Mouse (Mus musculus) lung, embryonic 14.5 days (tissue): ENCODE results near the gene 1700024G13Rik. TPM values are rescaled to one million over a fixed set of nuclear protein-coding genes. Genes with fewer than 3 reads are reported as not detected.
"Not testable (repeated sequence)": the region's sequence is repeated elsewhere in the genome, so short reads cannot be mapped to it uniquely, and the experiment has no call there.

Experiments
- ATAC-seq: fragments of 200-750 bp; cut with Nextera tagmentation; 2 replicates; pipeline ENCODE4 v1.8.0; 2017; ENCODE audit warnings: mild to moderate bottlenecking, moderate TSS enrichment, moderate library complexity; ENCODE audit not compliant: insufficient read depth
- DNase-seq: peaks from one replicate; pipeline ENCODE4 v3.0.0-alpha.2; 2015
- H3K27ac ChIP-seq: fragments of 300-500 bp; sonication (generic); 2 replicates; pipeline ENCODE4 v1.5.1; 2014; ENCODE audit warnings: low read depth, mild to moderate bottlenecking, moderate library complexity
- H3K27me3 ChIP-seq: fragments of 300-500 bp; sonication (generic); 2 replicates; pipeline ENCODE4 v1.6.1; 2014; ENCODE audit warnings: low read length, control low read depth; ENCODE audit not compliant: insufficient read depth
- H3K36me3 ChIP-seq: fragments of 300-500 bp; sonication (generic); 2 replicates; pipeline ENCODE4 v1.6.1; 2014; ENCODE audit warnings: control low read depth; ENCODE audit not compliant: insufficient read depth
- H3K4me1 ChIP-seq: fragments of 300-500 bp; sonication (generic); 2 replicates; pipeline ENCODE4 v1.6.1; 2014; ENCODE audit warnings: antibody characterized with exemption, control low read depth; ENCODE audit not compliant: insufficient read depth
- H3K4me2 ChIP-seq: fragments of 300-500 bp; sonication (generic); 2 replicates; pipeline ENCODE4 v1.6.1; 2014; ENCODE audit warnings: mild to moderate bottlenecking
- H3K4me3 ChIP-seq: fragments of 300-500 bp; sonication (generic); 2 replicates; pipeline ENCODE4 v1.5.1; 2014; ENCODE audit warnings: low read depth, low read length
- H3K9ac ChIP-seq: fragments of 300-500 bp; sonication (generic); 2 replicates; pipeline ENCODE4 v1.6.1; 2014
- H3K9me3 ChIP-seq: fragments of 300-500 bp; sonication (generic); 2 replicates; pipeline ENCODE4 v1.6.1; 2016; ENCODE audit warnings: low read depth, low read length, control low read depth
- CTCF ChIP-seq: IDR thresholded peaks from 2 replicates; pipeline ENCODE4 v1.5.1; 2016; ENCODE audit warnings: antibody characterized with exemption, low read depth
- WGBS: fragments of 180-500 bp; shearing (Covaris S2); extraction: QIAGEN DNeasy Blood & Tissue Kit; methylation state at CpG from one replicate; pipeline ENCODE4 v1.1.7; 2014; 5-methylcytosine and 5-hydroxymethylcytosine counted together
- polyA plus RNA-seq: library from polyadenylated mRNA; unstranded; fragments of >200 nt; fragmentation: Nextera tagmentation; extraction: Ambion mirVana; gene quantifications from 2 replicates; pipeline ENCODE4 v1.2.1, GENCODE M21; 2014

The 1700024G13Rik gene
- not detected in 2 replicates for polyA plus RNA-seq

GRCm38 (mm10) chr14:32388196-32388595 is at the start of gene 1700024G13Rik:
Gene 1700024G13Rik (minus strand): TSS chr14:32388391.
- no peak within 1 kb of the TSS for H3K4me2 ChIP-seq
- TF ChIP-seq CTCF, result no peak
- no peak within 1 kb of the TSS for H3K4me3 ChIP-seq
- no peak within 1 kb of the TSS for H3K9ac ChIP-seq
- DNase-seq (peak; percentile 79), ATAC-seq (peak; percentile 74)
- H3K27me3 ChIP-seq, result no peaks in the 10 kb centered on the region
- H3K36me3 ChIP-seq, result no peaks in the 10 kb centered on the region
- no peaks in the 10 kb centered on the region for H3K4me1 ChIP-seq
- no peaks in the 10 kb centered on the region for H3K9me3 ChIP-seq
- H3K27ac ChIP-seq, result no peak within 1 kb of the TSS
- 4% methylated on average over 13 of the region's 13 CpGs for WGBS

- 29% methylated on average over 5 of the region's 5 CpGs for WGBS
- no peak overlapping the region for H3K4me2 ChIP-seq
- H3K27ac ChIP-seq, result no peak overlapping the region
- no peaks in the 10 kb centered on the region for H3K36me3 ChIP-seq
- peak; percentile 47 for DNase-seq
- H3K9ac ChIP-seq, result no peak overlapping the region
- H3K4me1 ChIP-seq, result no peaks in the 10 kb centered on the region
- H3K4me3 ChIP-seq, result no peak overlapping the region
- no peak for ATAC-seq
- no peaks in the 10 kb centered on the region for H3K27me3 ChIP-seq
- peak; percentile 54 for TF ChIP-seq CTCF
- H3K9me3 ChIP-seq, result no peaks in the 10 kb centered on the region
Measured at GRCm38 (mm10) chr14:32437352-32437793, 49.2 kb upstream of the 1700024G13Rik start.

- Histone ChIP-seq H3K4me3 (no peak overlapping the region), H3K27ac (no peak overlapping the region), H3K4me1 (no peaks in the 10 kb centered on the region), H3K9me3 (no peaks in the 10 kb centered on the region), H3K9ac (no peak overlapping the region), H3K27me3 (no peaks in the 10 kb centered on the region), H3K36me3 (no peaks in the 10 kb centered on the region), H3K4me2 (no peak overlapping the region)
- ATAC-seq (no peak), DNase-seq (no peak)
- WGBS, result 29% methylated on average over 8 of the region's 8 CpGs
- TF ChIP-seq CTCF, result no peak
Measured at GRCm38 (mm10) chr14:32429030-32429602, 40.9 kb upstream of the 1700024G13Rik start.

GRCm38 (mm10) chr14:32423946-32424345 is 35.8 kb upstream of the 1700024G13Rik start:
- TF ChIP-seq CTCF, result no peak
- no peaks in the 10 kb centered on the region for H3K36me3 ChIP-seq
- H3K27me3 ChIP-seq, result no peaks in the 10 kb centered on the region
- no peak overlapping the region for H3K4me3 ChIP-seq
- H3K4me1 ChIP-seq, result no peaks in the 10 kb centered on the region
- no peak overlapping the region for H3K9ac ChIP-seq
- WGBS, result 90% methylated on average over 7 of the region's 7 CpGs
- H3K27ac ChIP-seq, result no peak overlapping the region
- ATAC-seq, result no peak
- no peak for DNase-seq
- no peaks in the 10 kb centered on the region for H3K9me3 ChIP-seq
- no peak overlapping the region for H3K4me2 ChIP-seq

GRCm38 (mm10) chr14:32418747-32419146 is 30.6 kb upstream of the 1700024G13Rik start:
- TF ChIP-seq CTCF, result no peak
- no peaks in the 10 kb centered on the region; the same call in 1 of the 2 replicates for H3K9me3 ChIP-seq
- no peak for DNase-seq
- no peaks in the 10 kb centered on the region for H3K4me1 ChIP-seq
- no peak overlapping the region for H3K4me3 ChIP-seq
- H3K27me3 ChIP-seq, result no peaks in the 10 kb centered on the region
- no peak overlapping the region for H3K27ac ChIP-seq
- no peak overlapping the region for H3K9ac ChIP-seq
- WGBS, result 75% methylated on average over 11 of the region's 11 CpGs
- no peak for ATAC-seq
- H3K36me3 ChIP-seq, result no peaks in the 10 kb centered on the region
- H3K4me2 ChIP-seq, result no peak overlapping the region

- H3K36me3 ChIP-seq, result no peaks in the 10 kb centered on the region
- no peak overlapping the region for H3K9ac ChIP-seq
- DNase-seq, result no peak
- WGBS, result 67% methylated on average over 5 of the region's 5 CpGs
- H3K4me2 ChIP-seq, result no peak overlapping the region
- H3K27me3 ChIP-seq, result no peaks in the 10 kb centered on the region
- TF ChIP-seq CTCF, result no peak
- H3K4me3 ChIP-seq, result no peak overlapping the region
- H3K4me1 ChIP-seq, result no peaks in the 10 kb centered on the region
- no peak for ATAC-seq
- H3K9me3 ChIP-seq, result no peaks in the 10 kb centered on the region; the same call in 1 of the 2 replicates
- no peak overlapping the region for H3K27ac ChIP-seq
Measured at GRCm38 (mm10) chr14:32412075-32412474, 23.9 kb upstream of the 1700024G13Rik start.

GRCm38 (mm10) chr14:32410084-32410483 is 21.9 kb upstream of the 1700024G13Rik start:
- Histone ChIP-seq H3K9ac (no peak overlapping the region), H3K4me1 (no peaks in the 10 kb centered on the region), H3K9me3 (no peaks in the 10 kb centered on the region; the same call in 1 of the 2 replicates), H3K4me2 (no peak overlapping the region), H3K36me3 (no peaks in the 10 kb centered on the region), H3K27me3 (no peaks in the 10 kb centered on the region), H3K27ac (no peak overlapping the region), H3K4me3 (no peak overlapping the region)
- DNase-seq (no peak), ATAC-seq (no peak)
- 84% methylated on average over 5 of the region's 5 CpGs for WGBS
- TF ChIP-seq CTCF, result no peak

- 40% methylated on average over 1 of the region's 1 CpGs for WGBS
- not testable (repeated sequence) for H3K4me3 ChIP-seq, H3K27ac ChIP-seq, H3K4me2 ChIP-seq, H3K4me1 ChIP-seq, H3K27me3 ChIP-seq, ATAC-seq, H3K9ac ChIP-seq, H3K9me3 ChIP-seq, H3K36me3 ChIP-seq, DNase-seq
Measured at GRCm38 (mm10) chr14:32405399-32405798, 17.2 kb upstream of the 1700024G13Rik start.
